In the genomic region with DNA sequence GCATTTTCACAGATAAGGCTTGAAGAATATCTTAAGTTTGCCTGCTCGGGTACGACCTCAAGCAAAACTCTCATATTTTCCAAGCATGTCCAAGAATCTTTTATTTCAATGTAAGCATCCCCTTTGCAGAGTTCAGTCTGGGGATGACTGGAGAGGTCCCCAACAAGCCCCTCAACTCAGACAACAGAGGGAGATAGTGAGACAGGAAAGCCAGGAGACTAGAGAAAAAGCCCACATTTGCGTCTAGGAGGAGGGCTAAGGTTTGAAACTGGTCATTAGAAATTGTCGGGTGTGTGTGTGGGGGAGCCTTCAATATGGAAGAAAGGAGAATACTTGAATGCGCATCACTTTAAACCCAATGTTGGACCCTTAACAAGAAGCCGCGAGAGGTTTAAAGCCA, we compare ENCODE assay signal across 9 mouse cellular contexts. TPM values are rescaled to one million over a fixed set of nuclear protein-coding genes. Genes with fewer than 3 reads are reported as not detected.
A peak's percentile ranks its signal among the peaks of the same experiment; 100 is the strongest.
DNase-seq lines count a peak whose midpoint lies in the region; ATAC-seq and TF ChIP-seq lines count a peak whose summit lies in the region.
"Had no signal": no experiment of that assay in that cellular context is flagged by ENCODE, and none has a peak within 500 bp of the region (broad histone marks: within the 10 kb centered on the region; RNA-seq: fewer than 3 reads in every experiment).

No protein-coding gene starts in this region.

- no peak for TF ChIP-seq CTCF in E14TG2a.4 (conservative IDR thresholded peaks at IDR 0.05; ENCODE audit: low read length)
- no peak for TF ChIP-seq CTCF in thymus, adult 2 months (IDR thresholded peaks at IDR 0.05; ENCODE audit: borderline replicate concordance, control insufficient read depth, extremely low read depth, insufficient read depth, low read length, poor library complexity)

- peak overlapping the region; percentile 80; the same call in 1 of the 2 replicates for H3K4me3 ChIP-seq in E14TG2a.4 (replicated peaks; ENCODE audit: low read length)
- peak overlapping the region; percentile 60 for H3K4me3 ChIP-seq in embryonic facial prominence, embryonic 13.5 days
- H3K4me3 ChIP-seq in limb, embryonic 13.5 days = peak overlapping the region; percentile 63
- no peak overlapping the region for H3K4me3 ChIP-seq in thymus, adult 2 months (ENCODE audit: control insufficient read depth, insufficient read depth, low read length)
- H3K4me3 ChIP-seq: myocyte had no signal

- peak; percentile 36 for DNase-seq in embryo, embryonic 10 days (ENCODE audit: low spot score)
- no peak for DNase-seq in embryo, embryonic 9.5 days (ENCODE audit: extremely low spot score)
- DNase-seq in adrenal gland, postnatal 4 days (ENCODE audit: low spot score in 2 of 2) = no peak
- DNase-seq in right cerebral cortex, postnatal 14 days = no peak
- no peak for DNase-seq in thymus, adult 2 months

- H3K36me3 ChIP-seq in E14TG2a.4 (ENCODE audit: insufficient read depth, low read length) = no peaks in the 10 kb centered on the region
- H3K36me3 ChIP-seq in embryonic facial prominence, embryonic 13.5 days = no peaks in the 10 kb centered on the region
- H3K36me3 ChIP-seq in limb, embryonic 13.5 days = no peaks in the 10 kb centered on the region
- H3K36me3 ChIP-seq in thymus, adult 2 months (ENCODE audit: control insufficient read depth, insufficient read depth, low read length) = no peaks in the 10 kb centered on the region

- H3K27ac ChIP-seq in embryonic facial prominence, embryonic 13.5 days = 0 out of 2 replicates have a peak overlapping the region, but pooled peaks have one; percentile 39
- H3K27ac ChIP-seq in limb, embryonic 13.5 days = no peak overlapping the region
- H3K27ac ChIP-seq in thymus, adult 2 months (ENCODE audit: control insufficient read depth, insufficient read depth, low read length) = no peak overlapping the region

- no peak for TF ChIP-seq POLR2A in thymus, adult 2 months (IDR thresholded peaks at IDR 0.05; ENCODE audit: control insufficient read depth, extremely low read depth, insufficient read depth, low read length, poor library complexity)

- no peaks in the 10 kb centered on the region for H3K4me1 ChIP-seq in E14TG2a.4 (replicated peaks; ENCODE audit: low read depth, low read length)
- no peaks in the 10 kb centered on the region for H3K4me1 ChIP-seq in embryonic facial prominence, embryonic 13.5 days
- no peaks in the 10 kb centered on the region for H3K4me1 ChIP-seq in limb, embryonic 13.5 days
- no peaks in the 10 kb centered on the region for H3K4me1 ChIP-seq in thymus, adult 2 months (replicated peaks; ENCODE audit: control insufficient read depth, insufficient read depth, low read length)

- no peak for ATAC-seq in embryonic facial prominence, embryonic 13.5 days (ENCODE audit: insufficient number of reproducible peaks, insufficient read depth, low FRiP score, low TSS enrichment, low read depth)
- ATAC-seq in limb, embryonic 13.5 days (ENCODE audit: low FRiP score, low read depth) = no peak

- peak overlapping the region; percentile 65 for H3K4me2 ChIP-seq in embryonic facial prominence, embryonic 13.5 days
- H3K4me2 ChIP-seq in limb, embryonic 13.5 days (replicated peaks) = peak overlapping the region; percentile 67

- H3K27me3 ChIP-seq in E14TG2a.4 (ENCODE audit: insufficient read depth, low read length) = peaks cover 29% of the 10 kb centered on the region
- H3K27me3 ChIP-seq in embryonic facial prominence, embryonic 13.5 days = peaks cover 4% of the 10 kb centered on the region; the same call in 1 of the 2 replicates
- H3K27me3 ChIP-seq in limb, embryonic 13.5 days = peaks cover 15% of the 10 kb centered on the region; the same call in 1 of the 2 replicates
- H3K27me3 ChIP-seq in thymus, adult 2 months (ENCODE audit: control insufficient read depth, insufficient read depth, low read length) = no peaks in the 10 kb centered on the region; the same call in 1 of the 2 replicates

- no peaks in the 10 kb centered on the region for H3K9me3 ChIP-seq in E14TG2a.4 (ENCODE audit: low read length)
- no peaks in the 10 kb centered on the region for H3K9me3 ChIP-seq in embryonic facial prominence, embryonic 13.5 days
- no peaks in the 10 kb centered on the region for H3K9me3 ChIP-seq in limb, embryonic 13.5 days

- WGBS in embryonic facial prominence, embryonic 13.5 days = 31% methylated on average over 7 of the region's 7 CpGs
- WGBS in limb, embryonic 13.5 days = 32% methylated on average over 7 of the region's 7 CpGs
- 4% methylated on average over 7 of the region's 7 CpGs for WGBS in thymus, adult 2 months

- H3K9ac ChIP-seq in embryonic facial prominence, embryonic 13.5 days = peak overlapping the region; percentile 79
- peak overlapping the region; percentile 73 for H3K9ac ChIP-seq in limb, embryonic 13.5 days

RNA-seq across cellular contexts. Expression of gene Cnksr2, which starts 1.4 kb away (rescaled TPM):
- 5.3 and 6.6 TPM in 2 replicates for polyA plus RNA-seq in embryonic facial prominence, embryonic 13.5 days (2015; fragmentation: Nextera tagmentation; extraction: Ambion mirVana)
- 4.2 and 4.7 TPM in 2 replicates for polyA plus RNA-seq in limb, embryonic 13.5 days (2015; fragmentation: Nextera tagmentation; extraction: Ambion mirVana)
- total RNA-seq in adrenal gland, postnatal 4 days (2021) = 1 to 10 TPM; 9.4 TPM
- 0.01 and 0.04 TPM in 2 replicates for polyA plus RNA-seq in thymus, adult 2 months (2012; rRNA removed)
